Mouse (Mus musculus): ENCODE data around the gene Spag7.

Spag7 gene

GRCm38 (mm10) chr11:70655571-70656455 is 13.4 kb downstream of the Spag7 start:
- DNase-seq: peak; percentile 75 to 80

GRCm38 (mm10) chr11:70654923-70655570 is 14.2 kb downstream of the Spag7 start:
- peak; percentile 88 to 91 for DNase-seq

- DNase-seq: peak; percentile 85 to 88
Observed at GRCm38 (mm10) chr11:70654198-70654922, 14.9 kb downstream of the Spag7 start, which contains the start of gene Pfn1. Gene Pfn1 (minus strand): TSS chr11:70654644.

- DNase-seq: peak; percentile 82 to 85
Observed at GRCm38 (mm10) chr11:70653345-70654197, 15.6 kb downstream of the Spag7 start.

GRCm38 (mm10) chr11:70652884-70653344 is 16.3 kb downstream of the Spag7 start:
- DNase-seq: no peak

GRCm38 (mm10) chr11:70652029-70652883 is 17.0 kb downstream of the Spag7 start:
- DNase-seq: no peak

- no peak for DNase-seq
Observed at GRCm38 (mm10) chr11:70651391-70651790, 17.8 kb downstream of the Spag7 start.

GRCm38 (mm10) chr11:70650322-70651175 is 18.7 kb downstream of the Spag7 start:
- DNase-seq: peak in 1 of 2 experiments; percentile 39

GRCm38 (mm10) chr11:70649185-70649734 is 20.0 kb downstream of the Spag7 start:
- no peak for DNase-seq

- no peak for DNase-seq
Observed at GRCm38 (mm10) chr11:70648512-70648911, 20.7 kb downstream of the Spag7 start.

- DNase-seq: peak; percentile 57 to 59
Observed at GRCm38 (mm10) chr11:70647716-70648420, 21.3 kb downstream of the Spag7 start.

GRCm38 (mm10) chr11:70646691-70647650 is 22.2 kb downstream of the Spag7 start, which contains the start of the genes Rnf167 and Slc25a11:
Gene Rnf167 (plus strand): TSS chr11:70647235.
Gene Slc25a11 (minus strand): TSS chr11:70647479.
- peak; percentile 98 for DNase-seq

- no peak for DNase-seq
Observed at GRCm38 (mm10) chr11:70646259-70646555, 23.0 kb downstream of the Spag7 start.

- no peak for DNase-seq
Observed at GRCm38 (mm10) chr11:70645461-70646258, 23.6 kb downstream of the Spag7 start.

- DNase-seq: no peak
Observed at GRCm38 (mm10) chr11:70644564-70645103, 24.6 kb downstream of the Spag7 start.

- no peak for DNase-seq
Observed at GRCm38 (mm10) chr11:70643051-70643450, 26.2 kb downstream of the Spag7 start.

- no peak for DNase-seq
Observed at GRCm38 (mm10) chr11:70641241-70641640, 28.0 kb downstream of the Spag7 start.

Measured in lung, postnatal 4 days (tissue).